Mouse (Mus musculus) natural killer cell, adult 2 months (primary cell): ENCODE measurements at regions not wholly inside any gene's neighbourhood (a gene's known extent, or its start where the extent isn't known, plus 50 kb on each side); places are given as distances from the start of the nearest gene placed in this dataset.

Experiments
- DNase-seq, 2 experiments: peaks; one replicate each; pipeline ENCODE4 v3.0.0; 2022; ENCODE audit warnings: low spot score in 2 of 2

GRCm38 (mm10) chr11:109039792-109040518, 104.2 kb downstream of the E030025P04Rik start:
- no peak for DNase-seq

GRCm38 (mm10) chr11:109039060-109039791, 104.9 kb downstream of the E030025P04Rik start:
- DNase-seq = no peak

GRCm38 (mm10) chr11:109038136-109038535, 106.0 kb downstream of the E030025P04Rik start:
- no peak for DNase-seq

GRCm38 (mm10) chr11:109034596-109034995, 109.6 kb downstream of the E030025P04Rik start:
- DNase-seq = no peak

GRCm38 (mm10) chr11:109034072-109034471, 110.1 kb downstream of the E030025P04Rik start:
- no peak for DNase-seq

- DNase-seq = no peak
Observed at GRCm38 (mm10) chr11:109032729-109033128, 111.4 kb downstream of the E030025P04Rik start.

- peak in 1 of 2 experiments; percentile 6 for DNase-seq
Observed at GRCm38 (mm10) chr11:109030486-109030885, 110.3 kb downstream of the Axin2 start.

GRCm38 (mm10) chr11:109029894-109030293, 109.7 kb downstream of the Axin2 start:
- DNase-seq = no peak

- DNase-seq = no peak
Observed at GRCm38 (mm10) chr11:109014806-109015205, 94.7 kb downstream of the Axin2 start.

GRCm38 (mm10) chr11:109011161-109011560, 91.0 kb downstream of the Axin2 start:
- no peak for DNase-seq

GRCm38 (mm10) chr11:109008872-109009271, 88.7 kb downstream of the Axin2 start:
- DNase-seq = no peak

GRCm38 (mm10) chr11:109005681-109006080, 85.5 kb downstream of the Axin2 start:
- DNase-seq = no peak
